Mouse (Mus musculus): ENCODE measurements around the gene Ip6k2.
A peak's percentile ranks its signal among the peaks of the same experiment; 100 is the strongest.

The Ip6k2 gene

GRCm38 (mm10) chr9:108783548-108784463 lies at the start of gene Ip6k2:
Gene Ip6k2, plus strand, starts transcription at chr9:108783796.
- peak; percentile 94 for DNase-seq (ENCODE audit: low spot score)

DNA sequence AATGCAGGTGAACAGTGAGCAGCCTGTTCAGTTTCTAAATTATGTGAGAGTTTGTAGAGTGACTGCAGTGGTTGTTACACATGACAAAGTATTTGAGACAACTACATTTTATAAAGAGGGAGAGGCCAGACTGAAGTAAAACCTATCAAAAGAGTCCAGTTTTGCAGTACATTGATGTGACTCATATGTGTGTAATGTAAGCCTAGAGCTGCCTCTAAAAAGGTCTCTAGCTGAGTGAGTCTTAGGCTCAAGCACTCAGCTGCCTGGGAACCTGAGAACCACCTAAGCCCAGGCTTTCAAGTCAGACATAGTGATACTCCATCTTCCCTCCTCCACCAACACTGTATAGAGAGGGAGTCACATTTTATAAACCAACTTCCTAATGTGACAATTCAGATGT lies 49.0 kb upstream of the Ip6k2 start:
- DNase-seq (ENCODE audit: low spot score) = no peak

GRCm38 (mm10) chr9:108739239-108739638 lies 44.4 kb upstream of the Ip6k2 start:
- no peak for DNase-seq (ENCODE audit: low spot score)

- DNase-seq (ENCODE audit: low spot score) = no peak
These were observed 43.5 kb upstream of the Ip6k2 start for GRCm38 (mm10) chr9:108740062-108740461.

DNA sequence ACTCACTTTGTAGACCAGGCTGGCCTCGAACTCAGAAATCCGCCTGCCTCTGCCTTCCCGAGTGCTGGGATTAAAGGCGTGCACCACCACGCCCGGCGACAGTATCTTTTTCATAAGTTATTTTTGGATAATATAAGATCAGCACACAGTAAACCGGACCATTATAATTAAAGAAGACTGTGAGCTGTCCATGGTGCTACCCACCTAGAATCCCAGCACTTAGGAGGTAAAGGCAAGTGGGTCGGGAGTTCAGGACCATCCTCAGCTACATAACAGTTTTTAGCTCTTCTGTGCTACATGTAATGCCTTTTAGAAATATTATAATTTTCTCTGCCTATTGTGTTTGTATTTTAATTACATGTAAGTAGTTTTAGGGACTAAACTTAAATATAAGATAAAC lies 41.5 kb upstream of the Ip6k2 start:
- no peak for DNase-seq (ENCODE audit: low spot score)

- DNase-seq (ENCODE audit: low spot score) = no peak
These were observed 36.6 kb upstream of the Ip6k2 start for GRCm38 (mm10) chr9:108746876-108747499.

DNA sequence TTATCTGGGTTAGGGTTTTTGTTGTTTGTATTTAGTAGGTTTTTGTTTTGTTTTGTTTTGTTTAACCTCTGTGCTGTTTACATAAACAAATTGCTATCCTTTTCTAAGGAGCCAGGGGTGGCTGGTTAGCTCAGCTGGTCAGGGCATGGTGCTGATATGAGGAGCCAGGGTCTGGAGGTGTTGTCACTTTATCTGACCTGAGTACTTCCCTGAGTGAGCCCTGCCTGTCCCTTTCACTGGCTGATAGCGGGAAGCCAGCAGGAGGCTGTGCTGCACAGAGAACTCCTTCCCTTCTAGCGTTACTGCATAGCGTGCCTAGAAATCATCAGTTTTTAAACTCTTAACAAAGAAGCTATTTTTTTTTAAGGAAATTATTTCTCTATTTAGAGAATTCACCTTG lies 35.9 kb upstream of the Ip6k2 start:
- DNase-seq (ENCODE audit: low spot score) = no peak

DNA sequence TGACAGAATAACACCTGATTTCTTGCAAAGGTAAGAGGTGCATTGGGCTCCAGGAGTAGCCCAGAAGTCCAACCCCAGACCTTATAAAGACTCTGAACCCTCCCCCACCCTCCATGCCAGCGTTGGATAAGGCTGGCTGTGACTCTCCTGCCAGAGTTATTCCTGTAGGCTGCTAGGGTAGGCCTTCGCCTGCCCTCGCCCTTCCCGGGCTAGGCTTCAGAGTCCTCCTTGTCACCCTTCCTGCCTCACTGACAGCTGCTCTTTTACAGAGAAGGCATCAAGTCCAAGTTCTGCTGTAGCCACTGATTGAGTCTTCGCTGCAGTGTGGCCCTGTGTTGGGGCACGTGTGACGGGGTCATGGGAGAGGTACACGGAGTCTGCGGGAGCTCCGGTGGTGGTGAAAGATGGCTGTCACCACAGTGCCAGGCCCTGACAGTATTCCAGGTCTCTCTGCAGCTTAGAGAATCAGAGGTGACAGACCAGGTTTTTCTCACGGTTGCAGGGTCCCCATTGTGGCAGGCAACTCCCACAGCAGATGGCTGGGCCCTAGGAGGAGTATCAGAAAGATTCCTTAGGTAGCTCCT lies 34.9 kb upstream of the Ip6k2 start:
- no peak for DNase-seq (ENCODE audit: low spot score)

- no peak for DNase-seq (ENCODE audit: low spot score)
These were observed 33.0 kb upstream of the Ip6k2 start for GRCm38 (mm10) chr9:108750616-108751015.

DNA sequence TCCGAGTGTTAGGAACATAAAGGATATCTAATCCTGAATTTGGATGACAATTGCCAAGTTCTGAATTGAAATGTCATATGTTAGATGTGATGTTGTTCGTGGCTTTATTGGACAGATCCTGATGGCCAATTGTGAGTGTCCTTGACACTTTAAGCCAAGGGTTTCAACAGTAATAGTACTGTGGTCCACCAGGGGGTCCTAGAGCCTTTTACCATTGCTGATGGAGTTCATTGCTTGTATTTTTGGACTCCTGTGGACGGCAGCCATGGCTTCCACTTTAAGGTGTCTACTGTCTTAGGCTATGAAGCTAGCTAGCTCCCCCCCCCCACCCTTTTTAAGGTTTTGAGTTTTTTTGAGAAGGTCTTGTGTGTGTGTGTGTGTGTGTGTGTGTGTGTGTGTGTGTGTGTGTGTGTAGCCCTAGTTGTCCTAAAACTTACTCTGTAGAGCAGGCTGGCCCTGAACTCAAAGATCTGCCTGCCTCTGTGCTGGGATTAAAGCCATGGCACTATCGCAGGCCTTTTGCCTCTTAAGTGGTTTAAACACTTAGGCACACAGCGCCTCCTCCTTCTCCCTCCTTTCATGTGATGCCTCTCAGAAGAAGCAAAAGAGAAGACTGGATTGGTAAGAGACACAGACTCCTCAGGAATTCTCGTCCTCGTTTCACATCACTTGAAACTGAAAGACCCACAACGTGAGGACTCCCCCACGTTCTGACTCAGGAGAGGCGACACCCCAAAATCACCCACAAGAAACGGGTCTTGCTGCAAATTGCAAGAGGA lies 31.3 kb upstream of the Ip6k2 start:
- no peak for DNase-seq (ENCODE audit: low spot score)

GRCm38 (mm10) chr9:108753326-108753725 lies 30.3 kb upstream of the Ip6k2 start:
- DNase-seq (ENCODE audit: low spot score) = no peak

GRCm38 (mm10) chr9:108753976-108754375 lies 29.6 kb upstream of the Ip6k2 start:
- DNase-seq (ENCODE audit: low spot score) = no peak

GRCm38 (mm10) chr9:108754423-108754822 lies 29.2 kb upstream of the Ip6k2 start:
- no peak for DNase-seq (ENCODE audit: low spot score)

GRCm38 (mm10) chr9:108757406-108757805 lies 26.2 kb upstream of the Ip6k2 start:
- no peak for DNase-seq (ENCODE audit: low spot score)

DNA sequence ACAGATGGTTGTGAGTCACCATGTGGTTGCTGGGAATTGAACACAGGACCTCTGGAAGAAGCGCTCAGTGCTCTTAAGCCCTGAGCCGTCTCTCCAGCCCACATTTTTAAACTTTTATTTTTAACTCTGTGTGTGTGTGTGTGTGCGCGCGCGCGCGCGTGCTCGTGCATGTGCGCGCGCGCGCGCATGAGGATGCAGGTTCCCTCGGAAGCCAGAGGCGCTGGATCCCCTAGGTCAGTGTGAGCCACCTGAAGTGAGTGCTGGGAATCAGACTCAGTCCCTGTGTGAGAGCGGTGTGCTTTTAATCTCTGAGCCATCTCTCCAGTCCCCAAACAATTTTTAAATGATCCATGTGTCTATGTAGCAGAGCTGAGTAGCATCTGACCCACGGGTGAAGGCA lies 24.5 kb upstream of the Ip6k2 start:
- DNase-seq (ENCODE audit: low spot score) = no peak

DNA sequence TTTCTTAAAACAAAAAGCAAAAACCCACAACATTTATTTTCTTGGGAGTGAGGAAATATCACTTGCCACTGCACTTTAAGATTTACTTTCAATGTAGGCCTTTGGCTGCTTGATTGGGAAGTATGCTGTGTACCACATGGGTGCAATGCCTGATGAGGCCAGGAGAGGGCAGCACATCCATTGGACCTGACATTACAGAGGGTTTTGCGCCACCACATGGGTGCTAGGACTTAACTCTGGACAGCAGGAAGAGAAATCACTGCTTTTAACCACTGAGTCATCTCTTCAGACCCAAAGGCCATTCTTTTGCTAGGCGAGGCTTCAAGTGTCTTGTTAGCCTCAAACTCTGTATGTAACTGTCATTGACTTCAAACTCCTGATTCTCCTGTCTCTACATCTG lies 23.8 kb upstream of the Ip6k2 start:
- DNase-seq (ENCODE audit: low spot score) = no peak

- no peak for DNase-seq (ENCODE audit: low spot score)
These were observed 22.0 kb upstream of the Ip6k2 start for GRCm38 (mm10) chr9:108761561-108761960.

DNA sequence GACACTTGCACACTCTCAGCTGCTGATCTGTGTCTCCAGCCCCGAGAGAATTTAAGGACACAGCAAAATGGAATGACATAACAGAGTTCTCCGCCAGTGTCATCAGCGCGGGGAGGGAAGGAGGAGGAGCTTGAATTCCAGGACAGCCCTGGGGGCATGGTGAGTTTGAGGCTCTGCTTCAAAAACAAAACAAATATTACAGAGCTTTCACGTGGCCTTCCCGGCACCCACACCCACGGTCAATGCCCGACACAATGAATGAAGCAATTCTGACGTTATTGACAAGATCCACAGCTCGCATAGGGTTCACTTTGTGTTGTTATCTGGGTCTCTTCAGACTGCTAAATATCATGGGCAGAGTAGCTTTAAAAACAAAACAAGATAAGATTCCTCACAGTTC lies 18.6 kb upstream of the Ip6k2 start:
- no peak for DNase-seq (ENCODE audit: low spot score)

GRCm38 (mm10) chr9:108776614-108777013 lies 7.0 kb upstream of the Ip6k2 start:
- no peak for DNase-seq (ENCODE audit: low spot score)

DNA sequence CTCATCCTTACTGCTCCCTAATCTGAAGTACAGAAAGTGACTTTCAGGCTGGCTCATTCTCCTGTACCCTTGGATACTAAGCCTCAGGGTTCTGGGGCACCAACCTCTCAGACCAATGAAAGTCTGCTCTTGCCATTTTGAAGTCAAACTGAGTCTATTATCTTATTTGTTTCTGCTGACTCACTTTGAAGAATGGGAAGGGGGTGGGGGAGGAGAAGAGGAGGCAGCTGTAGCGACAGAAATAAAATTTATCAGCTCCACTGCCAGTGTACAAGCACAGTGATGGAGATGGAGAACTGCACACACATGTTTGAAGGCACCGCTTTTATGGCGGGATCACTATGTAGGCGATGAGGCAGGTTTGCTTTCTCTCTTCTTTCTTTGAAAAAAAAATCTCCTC lies 6.3 kb upstream of the Ip6k2 start:
- no peak for DNase-seq (ENCODE audit: low spot score)

- no peak for DNase-seq (ENCODE audit: low spot score)
These were observed 2.6 kb upstream of the Ip6k2 start for GRCm38 (mm10) chr9:108780959-108781358.

DNA sequence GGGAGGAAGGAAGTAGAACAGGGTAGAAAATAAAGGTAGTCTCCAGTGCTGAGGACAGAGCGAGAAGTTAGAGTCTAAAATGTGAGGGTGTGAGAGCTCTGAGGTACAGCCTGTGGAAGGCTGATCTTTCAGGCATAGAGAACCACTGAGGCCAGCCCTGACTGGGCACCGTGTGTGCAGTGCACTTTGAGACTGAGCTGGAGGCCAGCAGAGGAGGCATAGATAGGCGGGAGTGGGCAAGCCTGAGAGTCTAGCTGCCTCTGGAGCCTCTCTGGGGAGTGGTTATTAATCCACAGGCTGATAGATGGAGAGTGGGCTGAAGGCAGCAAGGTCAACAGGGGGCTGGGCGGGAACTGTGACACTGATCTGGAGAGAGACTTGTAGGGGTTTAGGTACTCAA lies 1.7 kb upstream of the Ip6k2 start:
- DNase-seq (ENCODE audit: low spot score) = no peak
